In the genomic region with DNA sequence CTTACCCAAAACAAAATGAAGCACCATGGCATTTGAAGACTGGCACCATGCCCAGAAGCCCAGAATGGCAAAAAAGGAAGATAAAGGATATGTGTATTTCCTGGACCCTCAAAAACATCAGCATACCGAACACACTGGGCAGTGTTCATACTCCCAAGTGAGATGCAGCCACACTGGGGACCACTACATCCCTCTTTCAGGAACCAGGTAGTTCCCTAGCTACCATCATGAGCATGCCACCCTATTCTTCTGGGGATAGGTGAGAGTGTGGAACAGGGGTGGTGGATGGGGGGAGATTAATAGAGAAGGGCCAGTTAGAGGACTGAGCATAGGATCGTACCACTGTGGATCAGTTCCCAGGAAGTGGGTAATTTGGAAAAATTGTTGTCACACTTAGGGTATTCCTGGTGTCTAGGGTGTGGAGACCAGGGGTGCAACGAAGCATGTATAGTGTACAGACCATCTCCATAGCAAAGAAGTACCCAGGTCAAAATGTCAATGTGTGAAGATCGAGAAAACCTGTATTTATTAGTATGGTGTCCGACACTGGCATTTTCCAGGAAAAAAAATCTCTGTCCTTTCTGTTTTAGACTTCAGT, we compare ENCODE assay signal across 31 mouse cellular contexts. TPM values are rescaled to one million over a fixed set of nuclear protein-coding genes. Genes with fewer than 3 reads are reported as not detected.
DNase-seq lines count a peak whose midpoint lies in the region; ATAC-seq and TF ChIP-seq lines count a peak whose summit lies in the region.
"Had no signal": no experiment of that assay in that cellular context is flagged by ENCODE, and none has a peak within 500 bp of the region (broad histone marks: within the 10 kb centered on the region; RNA-seq: fewer than 3 reads in every experiment).

No protein-coding gene starts in this region.

- H3K4me1 ChIP-seq in forebrain, embryonic 13.5 days = 0 out of 2 replicates have a peak, but pooled peaks cover 3% of the 10 kb centered on the region
- H3K4me1 ChIP-seq in forebrain, embryonic 14.5 days (ENCODE audit: control insufficient read depth, insufficient read depth, low read length) = no peaks in the 10 kb centered on the region
- H3K4me1 ChIP-seq in hindbrain, embryonic 13.5 days (replicated peaks) = 0 out of 2 replicates have a peak, but pooled peaks cover 3% of the 10 kb centered on the region
- no peaks in the 10 kb centered on the region for H3K4me1 ChIP-seq in hindbrain, postnatal 0 days (ENCODE audit: insufficient read depth, low read length)
- H3K4me1 ChIP-seq: embryonic facial prominence, embryonic 13.5 days; embryonic facial prominence, embryonic 15.5 days; forebrain, embryonic 12.5 days had no signal

- no peak overlapping the region for H3K9ac ChIP-seq in forebrain, embryonic 13.5 days
- H3K9ac ChIP-seq in forebrain, embryonic 14.5 days (ENCODE audit: low read length) = no peak overlapping the region
- H3K9ac ChIP-seq in hindbrain, embryonic 13.5 days = no peak overlapping the region
- no peak overlapping the region for H3K9ac ChIP-seq in hindbrain, postnatal 0 days (replicated peaks; ENCODE audit: low read length)
- H3K9ac ChIP-seq: embryonic facial prominence, embryonic 13.5 days; embryonic facial prominence, embryonic 15.5 days; forebrain, embryonic 12.5 days had no signal

- DNase-seq in forebrain, embryonic 14.5 days (ENCODE audit: low spot score) = no peak
- DNase-seq in hindbrain, postnatal 0 days (ENCODE audit: low spot score) = no peak
- peak; percentile 15 for DNase-seq in brain, embryonic 14.5 days (ENCODE audit: low read depth)
- no peak for DNase-seq in kidney, adult 11 months
- DNase-seq: adrenal gland, adult 8-10 months; adrenal gland, postnatal 14 days; B cell, adult 2 months; cerebellum, adult 11 months; cerebellum, adult 18-20 months; cerebellum, adult 8-10 months; cerebellum, adult 9-11 months; cerebellum, postnatal 14 days; cerebellum, postnatal 36 days; embryo, embryonic 11 days had no signal

- no peak overlapping the region for H3K4me3 ChIP-seq in forebrain, embryonic 13.5 days
- no peak overlapping the region for H3K4me3 ChIP-seq in forebrain, embryonic 14.5 days (ENCODE audit: low read depth, low read length)
- H3K4me3 ChIP-seq in hindbrain, embryonic 13.5 days = no peak overlapping the region
- H3K4me3 ChIP-seq in hindbrain, postnatal 0 days (ENCODE audit: low read length) = no peak overlapping the region
- H3K4me3 ChIP-seq: embryonic facial prominence, embryonic 13.5 days; embryonic facial prominence, embryonic 15.5 days; erythroblast, embryonic 14.5 days; forebrain, embryonic 10.5 days; forebrain, embryonic 12.5 days had no signal

- no peak for TF ChIP-seq CTCF in hindbrain, postnatal 0 days (IDR thresholded peaks at IDR 0.05; ENCODE audit: low read depth)
- no peak for TF ChIP-seq CTCF in brain, embryonic 14.5 days (IDR thresholded peaks at IDR 0.05; ENCODE audit: borderline replicate concordance, extremely low read depth, insufficient read depth, insufficient read length)

- no peak overlapping the region for H3K27ac ChIP-seq in forebrain, embryonic 13.5 days
- H3K27ac ChIP-seq in forebrain, embryonic 14.5 days (ENCODE audit: low read depth, low read length) = no peak overlapping the region
- no peak overlapping the region for H3K27ac ChIP-seq in hindbrain, embryonic 13.5 days
- no peak overlapping the region for H3K27ac ChIP-seq in hindbrain, postnatal 0 days
- H3K27ac ChIP-seq: embryonic facial prominence, embryonic 13.5 days; embryonic facial prominence, embryonic 15.5 days; forebrain, embryonic 10.5 days; forebrain, embryonic 12.5 days had no signal

- H3K9me3 ChIP-seq in forebrain, embryonic 13.5 days (replicated peaks) = no peaks in the 10 kb centered on the region
- H3K9me3 ChIP-seq in forebrain, embryonic 14.5 days (replicated peaks; ENCODE audit: control insufficient read depth, low read length) = no peaks in the 10 kb centered on the region
- no peaks in the 10 kb centered on the region for H3K9me3 ChIP-seq in hindbrain, embryonic 13.5 days
- H3K9me3 ChIP-seq in hindbrain, postnatal 0 days (ENCODE audit: low read length) = no peaks in the 10 kb centered on the region
- H3K9me3 ChIP-seq: embryonic facial prominence, embryonic 13.5 days; embryonic facial prominence, embryonic 15.5 days; forebrain, embryonic 10.5 days; forebrain, embryonic 12.5 days; G1E had no signal

- 78% methylated on average over 5 of the region's 5 CpGs for WGBS in forebrain, embryonic 13.5 days
- 81% methylated on average over 5 of the region's 5 CpGs for WGBS in forebrain, embryonic 14.5 days
- WGBS in hindbrain, embryonic 13.5 days = 89% methylated on average over 5 of the region's 5 CpGs
- 75% methylated on average over 5 of the region's 5 CpGs for WGBS in hindbrain, postnatal 0 days

- no peak overlapping the region for H3K4me2 ChIP-seq in forebrain, embryonic 13.5 days
- H3K4me2 ChIP-seq in forebrain, embryonic 14.5 days (ENCODE audit: low read length) = no peak overlapping the region
- H3K4me2 ChIP-seq in hindbrain, embryonic 13.5 days = no peak overlapping the region
- no peak overlapping the region for H3K4me2 ChIP-seq in hindbrain, postnatal 0 days (ENCODE audit: low read depth, low read length)
- H3K4me2 ChIP-seq: embryonic facial prominence, embryonic 13.5 days; embryonic facial prominence, embryonic 15.5 days; forebrain, embryonic 12.5 days had no signal

- no peaks in the 10 kb centered on the region for H3K36me3 ChIP-seq in forebrain, embryonic 13.5 days (ENCODE audit: poor library complexity, severe bottlenecking)
- H3K36me3 ChIP-seq in forebrain, embryonic 14.5 days (ENCODE audit: control insufficient read depth, insufficient read depth, low read length) = no peaks in the 10 kb centered on the region
- H3K36me3 ChIP-seq in hindbrain, embryonic 13.5 days = no peaks in the 10 kb centered on the region
- no peaks in the 10 kb centered on the region for H3K36me3 ChIP-seq in hindbrain, postnatal 0 days (ENCODE audit: insufficient read depth, low read length)
- H3K36me3 ChIP-seq: embryonic facial prominence, embryonic 13.5 days; embryonic facial prominence, embryonic 15.5 days; forebrain, embryonic 10.5 days; forebrain, embryonic 12.5 days; G1E had no signal

- TF ChIP-seq POLR2A in brain, embryonic 14.5 days (IDR thresholded peaks at IDR 0.05; ENCODE audit: borderline replicate concordance, extremely low read depth, insufficient read depth, insufficient read length, poor library complexity, severe bottlenecking) = no peak

- peak; percentile 53; the same call in 1 of the 2 replicates for ATAC-seq in forebrain, embryonic 13.5 days
- ATAC-seq in forebrain, embryonic 14.5 days = no peak
- 0 out of 2 replicates have a peak, but pooled peaks have one; percentile 24 for ATAC-seq in hindbrain, embryonic 13.5 days (ENCODE audit: low FRiP score)
- no peak for ATAC-seq in hindbrain, postnatal 0 days
- ATAC-seq: activated CD4-positive, CD25-positive, alpha-beta regulatory T cell, adult 4 months; CD4-positive, CD25-positive, alpha-beta regulatory T cell, adult 4 months; forebrain, embryonic 16.5 days had no signal

- no peaks in the 10 kb centered on the region for H3K27me3 ChIP-seq in forebrain, embryonic 13.5 days
- no peaks in the 10 kb centered on the region for H3K27me3 ChIP-seq in forebrain, embryonic 14.5 days (replicated peaks; ENCODE audit: control insufficient read depth, insufficient read depth, low read length)
- no peaks in the 10 kb centered on the region for H3K27me3 ChIP-seq in hindbrain, embryonic 13.5 days
- H3K27me3 ChIP-seq in hindbrain, postnatal 0 days (ENCODE audit: insufficient read depth, low read length) = no peaks in the 10 kb centered on the region
- H3K27me3 ChIP-seq: CH12.LX; embryonic facial prominence, embryonic 13.5 days; embryonic facial prominence, embryonic 15.5 days; forebrain, embryonic 12.5 days; Patski had no signal

RNA-seq across cellular contexts. Expression of a gene that starts 50.9 kb away (rescaled TPM):
- polyA plus RNA-seq in forebrain, embryonic 13.5 days (2015; fragmentation: Nextera tagmentation; extraction: Ambion mirVana) = not detected in 2 replicates
- polyA plus RNA-seq in forebrain, embryonic 14.5 days (2014; fragmentation: Nextera tagmentation; extraction: Ambion mirVana) = not detected in 2 replicates
- polyA plus RNA-seq in hindbrain, embryonic 13.5 days (2015; fragmentation: Nextera tagmentation; extraction: Ambion mirVana) = not detected in 2 replicates
- not detected in 2 replicates for total RNA-seq in hindbrain, postnatal 0 days (2014; rRNA removed)
- not detected in 2 replicates for polyA plus RNA-seq in hindbrain, postnatal 0 days (2015; fragmentation: Nextera tagmentation; extraction: Ambion mirVana)
- polyA plus RNA-seq in brain, embryonic 14.5 days (2012; rRNA removed) = not detected in 2 replicates
- total RNA-seq: adrenal gland, adult 18-20 months; adrenal gland, adult 8-10 months; adrenal gland, postnatal 14 days; adrenal gland, postnatal 36 days; common myeloid progenitor, adult 5-6 weeks; G1E had no signal
- polyA plus RNA-seq: activated CD4-positive, CD25-positive, alpha-beta regulatory T cell, adult 4 months; CD4-positive, CD25-positive, alpha-beta regulatory T cell, adult 4 months; embryonic facial prominence, embryonic 11.5 days; embryonic facial prominence, embryonic 13.5 days; embryonic facial prominence, embryonic 15.5 days; erythroblast, embryonic 14.5 days; forebrain, embryonic 10.5 days; forebrain, embryonic 12.5 days; forebrain, embryonic 16.5 days; G1E; Patski had no signal

Comparison
In these comparisons a context has a peak if more than half of its experiments do, and no peak if none do; other contexts are left out.
1. ATAC-seq: peak in forebrain, embryonic 13.5 days (single experiment) and hindbrain, embryonic 13.5 days (single experiment); none in forebrain, embryonic 14.5 days (single experiment) and hindbrain, postnatal 0 days (single experiment).